Mouse (Mus musculus): ENCODE measurements around the gene Nxpe3.

The Nxpe3 gene

GRCm38 (mm10) chr16:55832617-55833016 is 62.5 kb downstream of the Nxpe3 start:
- DNase-seq = no peak

GRCm38 (mm10) chr16:55832040-55832439 is 63.0 kb downstream of the Nxpe3 start:
- DNase-seq = no peak

DNA sequence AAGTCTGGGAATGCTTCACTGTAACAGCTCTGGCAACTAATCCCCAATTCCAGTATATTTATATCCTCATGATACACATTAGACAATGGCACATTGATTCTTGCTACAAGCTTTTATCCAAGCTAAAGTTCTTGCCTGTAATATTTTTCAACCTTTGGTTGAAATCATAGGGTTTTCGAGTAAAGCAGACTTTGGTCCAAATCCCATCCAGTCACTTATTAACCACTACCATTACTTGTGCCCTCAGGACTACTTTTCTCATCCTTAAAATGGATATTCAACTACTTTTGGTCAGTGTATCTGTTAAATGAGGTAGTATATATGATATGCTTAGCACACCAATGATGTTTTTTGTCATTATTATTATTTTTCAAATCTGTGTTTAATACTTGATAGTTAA is 63.6 kb downstream of the Nxpe3 start:
- no peak for DNase-seq

DNA sequence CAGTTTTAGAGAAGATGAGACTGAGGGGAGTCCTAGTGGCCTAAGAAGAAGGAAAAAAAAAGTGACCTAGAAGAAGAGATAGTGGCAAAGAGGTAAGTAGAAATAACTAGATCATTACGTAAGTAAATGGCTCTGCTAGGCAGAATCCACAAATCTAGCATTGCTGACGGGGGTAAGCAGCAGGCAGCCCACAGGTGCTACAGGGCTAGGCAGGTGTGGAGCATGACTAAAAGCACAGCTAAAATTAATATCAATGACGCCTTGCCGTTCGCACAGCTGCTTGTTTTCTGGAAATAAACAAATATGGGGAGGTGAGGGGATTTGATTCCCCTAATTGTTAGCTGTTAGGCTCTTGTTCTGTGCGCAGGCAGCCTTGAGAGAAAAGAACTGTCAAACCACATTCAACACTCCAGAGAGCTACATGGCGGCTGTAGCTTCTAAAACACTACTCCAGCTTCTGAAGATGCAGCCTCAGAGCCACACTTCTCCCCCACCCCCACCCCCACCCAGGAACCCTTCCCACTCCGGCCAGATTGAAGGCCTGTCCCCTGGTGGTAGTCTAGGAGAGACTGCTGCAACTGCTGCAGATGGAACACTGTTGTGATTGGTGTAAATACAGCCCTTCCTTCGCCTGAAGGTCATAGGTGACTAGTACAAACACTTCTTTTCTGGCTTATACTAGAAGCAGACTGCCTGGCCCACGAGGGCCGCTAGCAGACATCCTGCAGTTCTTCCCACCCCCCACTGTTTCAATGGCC is 71.5 kb downstream of the Nxpe3 start:
- DNase-seq = peak; percentile 72

DNA sequence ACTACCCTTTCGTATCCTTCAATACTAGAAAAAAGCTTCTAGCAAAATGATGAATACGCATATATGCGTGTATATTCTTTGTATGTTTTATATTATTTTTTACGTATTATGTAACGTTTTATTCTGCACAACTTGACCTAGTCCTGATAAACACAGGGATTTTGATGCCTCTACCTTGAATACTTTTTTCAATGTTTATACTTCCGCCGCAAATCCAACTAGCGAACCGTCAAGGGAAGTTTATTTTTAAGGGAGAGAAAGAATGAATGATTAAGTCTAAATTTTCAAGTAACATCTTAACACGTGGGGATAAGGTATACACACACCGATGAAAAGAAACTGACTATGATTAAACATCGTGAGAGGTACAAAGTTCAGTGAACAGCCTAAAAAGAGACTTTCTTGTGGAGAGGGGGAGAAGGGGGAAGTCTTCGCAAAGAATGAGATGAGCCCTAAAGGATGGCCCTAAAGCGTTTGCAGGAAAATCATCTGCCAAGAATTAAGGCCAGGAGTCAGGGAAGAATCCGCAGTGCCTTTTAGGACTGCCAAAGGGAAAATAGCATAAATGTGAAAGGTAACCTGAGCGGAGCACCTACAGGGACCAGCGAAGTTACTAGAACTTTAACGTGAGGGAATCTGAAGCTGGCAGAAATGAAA is 72.2 kb downstream of the Nxpe3 start:
- DNase-seq = no peak

GRCm38 (mm10) chr16:55821997-55822740 is 72.9 kb downstream of the Nxpe3 start:
- peak; percentile 96 for DNase-seq

DNA sequence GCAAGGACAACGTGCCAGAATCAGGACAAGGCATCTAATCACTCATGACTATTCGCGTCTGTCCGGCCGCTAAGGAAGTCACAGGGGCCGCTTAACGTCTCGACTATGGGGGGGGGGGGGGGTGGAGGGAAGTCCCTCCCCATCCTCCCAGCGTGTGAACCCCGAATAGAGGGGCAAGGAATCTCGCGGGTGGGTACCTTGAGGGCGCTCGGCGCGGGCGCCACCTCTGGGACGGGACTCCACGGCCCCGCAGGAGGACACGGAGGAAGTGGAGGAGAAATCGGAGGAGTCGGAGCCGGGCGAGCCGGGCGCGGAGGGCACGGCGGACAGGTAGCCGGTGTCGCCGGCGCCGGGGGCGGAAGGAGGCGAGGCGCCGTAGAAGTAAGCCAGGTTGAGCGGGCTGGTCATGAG is 73.5 kb downstream of the Nxpe3 start:
- DNase-seq = peak; percentile 49

DNA sequence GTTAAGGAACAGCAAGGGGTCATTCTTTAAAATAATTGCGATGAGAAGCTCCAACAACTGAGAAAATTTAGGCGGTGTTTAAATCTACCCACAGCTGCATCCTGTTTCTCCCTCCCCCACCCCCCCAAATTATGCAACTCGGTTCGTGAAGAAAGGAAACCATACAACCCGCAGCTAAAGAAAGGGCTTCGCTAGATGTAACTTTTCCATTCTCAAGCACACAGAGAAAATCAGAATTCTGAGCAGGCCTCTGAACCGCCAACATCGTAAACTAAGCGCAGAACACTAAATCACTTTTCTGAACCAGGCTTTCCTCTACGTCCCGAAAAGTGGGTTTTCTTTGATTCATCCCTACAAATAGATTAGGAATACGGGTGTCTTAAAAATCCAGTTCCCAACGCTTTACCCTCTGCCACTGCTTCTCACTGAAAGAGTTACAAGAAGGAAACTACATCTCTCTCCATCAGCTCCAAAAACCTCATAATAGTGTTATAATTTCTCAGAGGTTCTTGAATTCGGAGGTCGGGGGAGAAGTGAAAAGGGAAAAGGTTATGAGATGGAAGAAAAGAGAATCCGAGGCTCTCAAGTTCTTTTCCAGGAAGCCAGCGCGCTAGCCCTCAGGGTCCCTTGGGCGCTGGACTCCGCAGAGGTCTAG is 74.0 kb downstream of the Nxpe3 start:
- no peak for DNase-seq

GRCm38 (mm10) chr16:55820161-55820915 is 74.7 kb downstream of the Nxpe3 start:
- peak; percentile 38 for DNase-seq

- DNase-seq = peak; percentile 71
These were observed 75.8 kb downstream of the Nxpe3 start for GRCm38 (mm10) chr16:55819186-55819861.

DNA sequence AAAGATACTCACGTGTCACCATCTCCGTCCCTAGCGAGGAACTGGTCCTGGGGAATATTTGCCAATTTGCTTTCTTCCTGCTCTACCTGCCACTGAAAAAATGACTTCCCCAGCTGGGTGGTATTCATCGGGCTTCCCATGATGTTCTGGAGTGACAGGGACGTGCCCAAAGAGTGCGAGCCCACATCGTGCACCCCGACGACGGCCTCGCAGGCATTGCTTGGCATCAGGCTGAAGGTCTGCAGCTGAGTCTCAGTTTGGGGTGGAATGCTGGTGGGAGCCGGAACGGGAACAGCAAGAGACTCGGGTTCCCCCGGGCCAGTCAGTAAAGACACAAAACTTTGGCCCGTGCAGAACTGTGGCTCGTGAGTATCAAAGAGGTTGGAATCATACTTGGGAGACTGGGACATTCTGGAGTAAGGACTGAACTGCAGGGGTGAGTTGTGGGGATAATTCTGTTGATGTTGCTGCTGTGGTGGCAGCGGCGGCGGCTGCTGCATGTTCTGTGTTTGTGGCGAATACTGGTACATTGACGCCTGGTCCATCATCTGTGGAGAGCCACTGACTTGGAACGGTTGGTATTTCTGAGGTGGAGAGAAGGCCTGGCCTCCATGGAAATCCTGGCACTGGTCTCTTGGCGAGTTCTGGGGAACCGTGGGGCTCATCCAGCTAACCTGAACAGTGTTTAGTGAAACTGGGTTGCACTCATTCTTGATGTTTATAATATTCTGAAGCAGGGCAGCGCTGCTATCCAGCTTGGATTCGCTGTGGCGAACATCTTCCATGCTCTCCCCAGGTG is 77.2 kb downstream of the Nxpe3 start:
- DNase-seq = no peak

- DNase-seq = no peak
These were observed 78.7 kb downstream of the Nxpe3 start for GRCm38 (mm10) chr16:55816202-55816941.

GRCm38 (mm10) chr16:55815466-55815865 is 79.6 kb downstream of the Nxpe3 start:
- DNase-seq = no peak

- peak; percentile 41 for DNase-seq
These were observed 80.4 kb downstream of the Nxpe3 start for GRCm38 (mm10) chr16:55814686-55815085.

DNA sequence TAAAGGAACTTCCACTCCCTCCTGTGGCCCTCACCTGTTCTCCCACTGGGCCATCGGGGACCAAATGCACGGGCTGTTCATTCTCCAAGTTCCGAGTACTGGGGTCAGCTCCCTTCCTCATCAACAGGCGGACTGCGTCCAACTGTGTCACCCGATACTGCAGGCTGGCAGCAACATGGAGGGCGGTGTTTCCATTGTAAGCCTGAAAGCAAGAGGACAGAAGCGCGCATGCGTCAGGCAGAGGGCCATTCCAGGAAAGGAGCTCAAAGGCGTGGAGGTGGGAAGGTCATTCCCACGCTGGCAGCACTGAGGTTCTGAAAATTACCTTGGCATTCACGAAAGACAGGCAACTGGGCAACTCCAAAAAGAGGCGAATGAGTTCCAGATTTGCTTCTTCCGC is 81.2 kb downstream of the Nxpe3 start:
- DNase-seq = no peak

DNA sequence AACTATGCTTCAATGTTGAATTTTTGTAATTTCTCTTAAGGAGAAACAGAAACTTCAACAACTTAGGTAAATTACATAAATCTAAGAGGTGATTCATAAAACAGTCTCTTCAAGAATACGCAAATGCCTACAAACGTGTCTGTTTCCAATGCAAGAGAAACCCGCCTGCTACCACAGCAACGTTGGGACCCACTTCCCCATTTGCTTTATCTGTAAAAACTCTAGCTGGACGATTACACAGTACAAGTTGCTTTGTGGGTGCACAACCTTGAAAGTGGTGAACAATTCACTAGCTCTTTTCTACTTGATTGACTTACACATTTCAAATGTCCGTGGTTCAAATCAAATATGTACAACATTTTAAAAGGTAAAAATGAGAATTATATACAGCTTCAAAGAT is 83.3 kb downstream of the Nxpe3 start:
- DNase-seq = no peak

GRCm38 (mm10) chr16:55809779-55810514 is 85.1 kb downstream of the Nxpe3 start:
- no peak for DNase-seq

DNA sequence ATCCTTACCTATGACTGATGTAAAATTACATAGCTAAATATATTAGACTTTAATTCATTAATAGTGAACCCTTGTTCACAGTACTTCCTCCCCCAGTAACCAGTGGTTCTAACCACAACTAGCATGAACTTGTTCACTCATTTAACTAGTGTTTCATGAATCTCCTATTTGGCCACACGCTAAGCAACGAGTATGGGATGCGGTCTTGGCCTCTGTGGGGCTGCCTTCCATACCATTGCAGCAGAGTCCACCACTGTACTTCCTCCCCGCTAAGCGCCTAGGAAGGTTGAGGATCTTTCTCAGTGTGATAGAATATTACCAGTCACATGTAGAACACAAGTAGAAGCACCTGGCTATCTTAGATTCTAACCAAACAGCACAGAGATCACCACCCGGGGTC is 85.7 kb downstream of the Nxpe3 start:
- DNase-seq = no peak

DNA sequence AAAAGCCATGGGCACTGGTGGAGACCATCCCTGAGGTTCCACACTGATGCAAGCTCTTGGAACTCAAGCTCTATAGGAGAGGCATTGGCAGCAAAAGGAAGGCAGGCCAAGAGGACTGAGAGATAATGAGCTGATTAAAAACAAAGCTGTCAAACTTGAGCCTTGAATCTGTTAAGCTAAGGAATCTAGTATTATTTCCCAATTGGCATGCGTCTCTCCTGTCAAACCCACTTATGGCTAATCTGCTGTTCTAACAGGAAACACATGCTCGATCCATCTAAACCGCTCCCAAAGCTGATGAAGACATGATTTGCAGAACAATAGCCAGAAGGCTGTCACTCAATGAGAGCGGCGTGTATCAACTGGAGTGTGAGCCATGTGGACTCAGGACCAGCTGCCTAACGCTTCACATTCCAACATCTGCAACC is 87.6 kb downstream of the Nxpe3 start:
- DNase-seq = peak; percentile 58

GRCm38 (mm10) chr16:55804799-55805198 is 90.3 kb downstream of the Nxpe3 start:
- no peak for DNase-seq
